Mouse (Mus musculus) ES-E14 (cell line): Measurements from ENCODE around the gene Slc51a.

Experiments
- CHD2 ChIP-seq: IDR thresholded peaks from 2 replicates; pipeline ENCODE4 v1.6.1; 2014; ENCODE audit warnings: mild to moderate bottlenecking, low read depth, low read length, inconsistent platforms
- ZC3H11A ChIP-seq: IDR thresholded peaks from 2 replicates; pipeline ENCODE4 v1.6.1; 2012; ENCODE audit warnings: low read depth, mild to moderate bottlenecking, inconsistent platforms, low read length, borderline replicate concordance
- ZNF384 ChIP-seq: IDR thresholded peaks from 2 replicates; pipeline ENCODE4 v1.6.1; 2012; ENCODE audit warnings: low read depth, low read length, inconsistent platforms

- TF ChIP-seq ZNF384 (no peak), CHD2 (no peak), ZC3H11A (no peak)
These were observed 20.9 kb upstream of the Slc51a start for GRCm38 (mm10) chr16:32508506-32509065.
